In genomic region chr12:73695110-73695509, GRCm38 (mm10) we compare ENCODE assay signal across 21 mouse cellular contexts.
DNase-seq lines count a peak whose midpoint lies in the region; ATAC-seq and TF ChIP-seq lines count a peak whose summit lies in the region.
"Had no signal": no experiment of that assay in that cellular context is flagged by ENCODE, and none has a peak within 500 bp of the region (broad histone marks: within the 10 kb centered on the region; RNA-seq: fewer than 3 reads in every experiment).

No protein-coding gene starts in this region.

- H3K4me1 ChIP-seq in heart, embryonic 12.5 days (replicated peaks), result peaks cover 13% of the 10 kb centered on the region
- no peaks in the 10 kb centered on the region for H3K4me1 ChIP-seq in liver, embryonic 14.5 days (replicated peaks; ENCODE audit: control insufficient read depth in 2 of 2, insufficient read depth in 2 of 2, low read length in 1 of 2)
- H3K4me1 ChIP-seq in liver, postnatal 0 days (ENCODE audit: insufficient read depth), result no peaks in the 10 kb centered on the region
- no peaks in the 10 kb centered on the region for H3K4me1 ChIP-seq in CH12.LX (ENCODE audit: control insufficient read depth in 1 of 2, insufficient read depth in 2 of 2)

- 0 out of 2 replicates have a peak overlapping the region, but pooled peaks have one; percentile 1 for H3K9ac ChIP-seq in heart, embryonic 12.5 days
- no peak overlapping the region for H3K9ac ChIP-seq in liver, embryonic 14.5 days (replicated peaks)
- no peak overlapping the region for H3K9ac ChIP-seq in liver, postnatal 0 days (replicated peaks)
- no peak overlapping the region for H3K9ac ChIP-seq in CH12.LX (ENCODE audit: insufficient read depth, low read depth)
- H3K9ac ChIP-seq: heart, embryonic 15.5 days; hindbrain, embryonic 12.5 days; intestine, embryonic 15.5 days; limb, embryonic 15.5 days had no signal

- H3K4me2 ChIP-seq in heart, embryonic 12.5 days, result no peak overlapping the region
- H3K4me2 ChIP-seq in liver, embryonic 14.5 days (ENCODE audit: low read depth), result no peak overlapping the region
- no peak overlapping the region for H3K4me2 ChIP-seq in liver, postnatal 0 days (ENCODE audit: low read depth, low read length)
- no peak overlapping the region for H3K4me2 ChIP-seq in CH12.LX (ENCODE audit: insufficient read depth, low read depth, poor library complexity, severe bottlenecking)
- H3K4me2 ChIP-seq: heart, embryonic 15.5 days; hindbrain, embryonic 12.5 days; intestine, embryonic 15.5 days; limb, embryonic 15.5 days had no signal

- no peak for ATAC-seq in heart, embryonic 12.5 days (ENCODE audit: insufficient number of reproducible peaks, low FRiP score)
- no peak for ATAC-seq in liver, embryonic 14.5 days (ENCODE audit: insufficient read depth)
- ATAC-seq in liver, postnatal 0 days, result no peak
- ATAC-seq: forebrain, embryonic 16.5 days; intestine, embryonic 15.5 days had no signal

- no peak for TF ChIP-seq POLR2A in CH12.LX (IDR thresholded peaks at IDR 0.05; ENCODE audit: low read depth, low read length)

- dilution Hi-C loops in CH12.LX (cut with MboI; ENCODE audit: extremely low pct_ligation_motif_present, extremely low pct_unique_long_range_greater_than_20kb, low sequenced_read_pairs), result no loop called here

- no peaks in the 10 kb centered on the region for H3K36me3 ChIP-seq in heart, embryonic 12.5 days
- H3K36me3 ChIP-seq in liver, embryonic 14.5 days (replicated peaks; ENCODE audit: control insufficient read depth, insufficient read depth, low read depth), result no peaks in the 10 kb centered on the region
- H3K36me3 ChIP-seq in liver, postnatal 0 days (replicated peaks; ENCODE audit: insufficient read depth, low read length), result no peaks in the 10 kb centered on the region
- peaks cover 0 to 3% of the 10 kb centered on the region in 2 experiments for H3K36me3 ChIP-seq in CH12.LX (replicated peaks in 1 of 2; ENCODE audit: control insufficient read depth in 1 of 2, insufficient read depth in 1 of 2, low read length in 1 of 2)
- H3K36me3 ChIP-seq: heart, embryonic 15.5 days; hindbrain, embryonic 12.5 days; intestine, embryonic 15.5 days; limb, embryonic 15.5 days had no signal

- peak; percentile 6 for TF ChIP-seq RAD21 in CH12.LX (IDR thresholded peaks at IDR 0.05; ENCODE audit: low read depth, low read length)

- no peak overlapping the region for H3K27ac ChIP-seq in heart, embryonic 12.5 days (ENCODE audit: poor library complexity, severe bottlenecking)
- H3K27ac ChIP-seq in liver, embryonic 14.5 days, result no peak overlapping the region
- H3K27ac ChIP-seq in liver, postnatal 0 days (ENCODE audit: low read depth), result no peak overlapping the region
- H3K27ac ChIP-seq in CH12.LX (ENCODE audit: insufficient read depth, low read depth), result no peak overlapping the region
- H3K27ac ChIP-seq: gastrocnemius, adult 2 months; heart, embryonic 15.5 days; hindbrain, embryonic 12.5 days; intestine, embryonic 15.5 days; limb, embryonic 15.5 days had no signal

- H3K4me3 ChIP-seq in heart, embryonic 12.5 days, result no peak overlapping the region
- H3K4me3 ChIP-seq in liver, embryonic 14.5 days (ENCODE audit: insufficient read depth in 1 of 2, low read depth in 2 of 2, low read length in 2 of 2), result no peak overlapping the region
- no peak overlapping the region for H3K4me3 ChIP-seq in liver, postnatal 0 days (ENCODE audit: low read depth, low read length)
- no peak overlapping the region for H3K4me3 ChIP-seq in CH12.LX (replicated peaks in 1 of 3; ENCODE audit: low read depth in 2 of 3, low read length in 2 of 3, poor library complexity in 1 of 3)
- H3K4me3 ChIP-seq: gastrocnemius, adult 2 months; heart, embryonic 15.5 days; hindbrain, embryonic 12.5 days; intestine, embryonic 15.5 days; limb, embryonic 15.5 days had no signal

- 76% methylated on average over 16 of the region's 16 CpGs for WGBS in heart, embryonic 12.5 days
- 83% methylated on average over 16 of the region's 16 CpGs for WGBS in liver, embryonic 14.5 days (ENCODE audit: insufficient replicate concordance)
- WGBS in liver, postnatal 0 days (ENCODE audit: insufficient replicate concordance), result 91% methylated on average over 16 of the region's 16 CpGs

- H3K9me3 ChIP-seq in heart, embryonic 12.5 days (replicated peaks), result no peaks in the 10 kb centered on the region
- H3K9me3 ChIP-seq in liver, embryonic 14.5 days (ENCODE audit: control insufficient read depth, low read length), result no peaks in the 10 kb centered on the region
- no peaks in the 10 kb centered on the region for H3K9me3 ChIP-seq in liver, postnatal 0 days (ENCODE audit: low read length)
- no peaks in the 10 kb centered on the region for H3K9me3 ChIP-seq in CH12.LX (replicated peaks; ENCODE audit: low read length)
- H3K9me3 ChIP-seq: heart, embryonic 15.5 days; hindbrain, embryonic 12.5 days; intestine, embryonic 15.5 days; limb, embryonic 15.5 days had no signal

- no peaks in the 10 kb centered on the region for H3K79me2 ChIP-seq in CH12.LX (replicated peaks; ENCODE audit: control insufficient read depth, extremely low read depth, insufficient read depth, poor library complexity, severe bottlenecking)

- in situ Hi-C loops in CH12.LX (cut with MboI; ENCODE audit: low pct_ligation_motif_present, low pct_unique_long_range_greater_than_20kb, low sequenced_read_pairs), result no loop called here

- DNase-seq in heart, postnatal 4 days, result no peak
- no peak for DNase-seq in liver, embryonic 14.5 days (ENCODE audit: low read depth in 3 of 3, low spot score in 3 of 3)
- no peak for DNase-seq in liver, postnatal 0 days
- DNase-seq in CH12.LX (ENCODE audit: extremely low read depth), result no peak
- DNase-seq in brain, adult 2 months (ENCODE audit: low read depth, low spot score), result peak; percentile 44
- DNase-seq in cerebellum, postnatal 4 days (ENCODE audit: low spot score in 2 of 2), result no peak
- no peak for DNase-seq in ovary, adult 18-20 months (ENCODE audit: low spot score)
- DNase-seq: cerebellum, adult 11-12 months; cerebellum, postnatal 36 days; gastrocnemius, adult 2 months; kidney, postnatal 10 days; lung, adult 2 months; retina, postnatal 1 day; right cerebral cortex, postnatal 4 days; thymus, postnatal 36 days had no signal

- TF ChIP-seq EP300 in liver, embryonic 14.5 days (IDR thresholded peaks at IDR 0.05; ENCODE audit: low read depth), result no peak
- TF ChIP-seq EP300 in liver, postnatal 0 days (IDR thresholded peaks at IDR 0.05; ENCODE audit: low read depth), result no peak
- no peak for TF ChIP-seq EP300 in CH12.LX (IDR thresholded peaks at IDR 0.05; ENCODE audit: low read length)

- H3K27me3 ChIP-seq in heart, embryonic 12.5 days (replicated peaks), result no peaks in the 10 kb centered on the region
- no peaks in the 10 kb centered on the region for H3K27me3 ChIP-seq in liver, embryonic 14.5 days (ENCODE audit: control insufficient read depth, insufficient read depth, low read length)
- H3K27me3 ChIP-seq in liver, postnatal 0 days (ENCODE audit: insufficient read depth, low read length), result no peaks in the 10 kb centered on the region
- H3K27me3 ChIP-seq in CH12.LX (replicated peaks), result no peaks in the 10 kb centered on the region
- H3K27me3 ChIP-seq: heart, embryonic 15.5 days; hindbrain, embryonic 12.5 days; intestine, embryonic 15.5 days; limb, embryonic 15.5 days had no signal

- 0 out of 2 replicates have a peak, but pooled peaks have one; percentile 6 for TF ChIP-seq CTCF in liver, embryonic 14.5 days (IDR thresholded peaks at IDR 0.05; ENCODE audit: low read depth)
- no peak for TF ChIP-seq CTCF in liver, postnatal 0 days (IDR thresholded peaks at IDR 0.05; ENCODE audit: low read depth)
- TF ChIP-seq CTCF in CH12.LX (conservative IDR thresholded peaks at IDR 0.05 in 1 of 2, IDR thresholded peaks at IDR 0.05 in 1 of 2; ENCODE audit: low read depth in 2 of 2, low read length in 2 of 2), result peak in 1 of 2 experiments; percentile 22; a peak in 2 of 4 replicates

TF ChIP-seq in CH12.LX, 34 proteins besides CTCF, POLR2A, EP300 and RAD21:
- TF ChIP-seq ZKSCAN1 (IDR thresholded peaks at IDR 0.05; ENCODE audit: borderline replicate concordance, low read depth, low read length) (no peak), IRF4 (IDR thresholded peaks at IDR 0.05; ENCODE audit: low read depth, low read length) (no peak), MAFK (IDR thresholded peaks at IDR 0.05; ENCODE audit: insufficient replicate concordance, low read length) (no peak), JUN (IDR thresholded peaks at IDR 0.05; ENCODE audit: insufficient read depth, low read depth, low read length) (no peak), TBP (conservative IDR thresholded peaks at IDR 0.05; ENCODE audit: low read depth, low read length) (no peak), BHLHE40 (IDR thresholded peaks at IDR 0.05; ENCODE audit: low read depth, low read length) (no peak), MEF2A (IDR thresholded peaks at IDR 0.05; ENCODE audit: borderline replicate concordance, low read depth, low read length) (no peak), UBTF (IDR thresholded peaks at IDR 0.05; ENCODE audit: low read depth, low read length) (no peak), ZNF384 (IDR thresholded peaks at IDR 0.05; ENCODE audit: low read depth, low read length) (no peak)
